Mouse (Mus musculus): Measurements from ENCODE around the gene Manba.
"Not testable (repeated sequence)": the region's sequence is repeated elsewhere in the genome, so short reads cannot be mapped to it uniquely, and the experiment has no call there.

Manba gene

DNA sequence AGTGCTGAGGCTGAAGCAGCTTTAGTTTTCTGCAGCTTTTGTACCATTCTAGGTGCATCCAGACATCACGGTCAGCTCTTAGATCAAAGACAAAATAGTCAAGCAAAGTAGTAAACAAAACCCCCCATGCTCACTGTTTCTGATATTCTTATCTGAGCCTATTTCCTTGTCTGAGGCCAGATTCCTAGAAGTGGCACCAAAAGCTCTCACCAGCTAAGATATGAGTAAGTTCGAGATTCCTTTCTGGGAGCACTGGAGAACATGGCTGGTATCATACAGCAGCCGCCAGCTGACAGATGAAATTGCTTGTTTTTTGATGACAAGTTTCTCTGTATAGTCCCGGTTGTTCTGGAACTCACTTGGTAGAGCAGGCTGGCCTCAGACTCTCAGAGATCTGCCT is 2.4 kb downstream of the Manba start:
- DNase-seq = no peak

DNA sequence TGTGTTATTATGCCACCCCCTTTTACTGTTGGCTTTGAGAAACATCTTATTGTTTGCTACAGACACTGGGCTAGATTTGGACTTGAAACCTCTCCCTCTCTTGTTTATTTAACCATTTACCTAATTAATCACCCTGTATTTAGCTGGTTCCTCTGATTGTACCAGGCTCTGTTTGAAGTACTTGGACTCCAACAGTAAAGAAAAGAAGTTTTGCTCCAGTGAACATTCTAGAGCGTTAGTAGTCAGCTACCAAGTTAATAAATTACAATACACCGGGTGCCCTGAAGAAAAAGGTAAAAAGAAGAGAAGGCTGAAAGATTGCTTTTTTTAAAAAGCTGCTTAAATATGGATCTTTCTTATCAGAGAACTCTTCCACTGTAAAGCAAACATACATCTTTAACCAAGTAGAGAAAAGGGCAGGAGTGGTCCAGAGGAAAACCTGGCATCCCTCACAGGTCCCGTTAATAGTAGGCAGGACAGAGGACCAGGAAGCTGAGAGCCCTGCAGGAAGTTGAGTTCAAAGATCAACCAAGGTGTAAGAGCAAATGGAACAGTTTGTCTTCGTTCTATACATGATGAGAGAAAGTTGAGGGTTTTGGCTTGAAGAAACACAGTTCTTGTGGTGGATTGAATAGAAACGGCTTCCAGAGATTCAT is 4.6 kb downstream of the Manba start:
- no peak for DNase-seq

DNA sequence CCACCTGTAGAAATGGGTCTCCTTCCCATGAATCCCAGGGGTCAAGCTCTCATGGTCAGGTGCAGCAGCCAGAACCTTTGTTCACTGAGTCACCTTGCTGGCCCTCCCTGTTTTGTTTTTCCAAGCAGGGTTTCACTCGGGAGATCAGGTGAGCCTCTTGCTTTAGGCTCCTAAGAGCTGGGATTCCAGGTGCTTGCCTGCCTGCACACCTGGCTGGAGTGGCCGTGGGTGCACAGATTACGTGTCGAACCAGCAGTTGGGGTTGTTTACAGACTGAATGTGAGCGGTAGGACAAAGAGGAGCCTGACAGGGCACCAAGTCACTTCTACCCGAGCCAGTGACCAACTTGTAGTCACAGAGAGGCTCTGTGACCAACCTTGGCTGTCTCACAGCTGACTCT is 5.7 kb downstream of the Manba start:
- DNase-seq = no peak

DNA sequence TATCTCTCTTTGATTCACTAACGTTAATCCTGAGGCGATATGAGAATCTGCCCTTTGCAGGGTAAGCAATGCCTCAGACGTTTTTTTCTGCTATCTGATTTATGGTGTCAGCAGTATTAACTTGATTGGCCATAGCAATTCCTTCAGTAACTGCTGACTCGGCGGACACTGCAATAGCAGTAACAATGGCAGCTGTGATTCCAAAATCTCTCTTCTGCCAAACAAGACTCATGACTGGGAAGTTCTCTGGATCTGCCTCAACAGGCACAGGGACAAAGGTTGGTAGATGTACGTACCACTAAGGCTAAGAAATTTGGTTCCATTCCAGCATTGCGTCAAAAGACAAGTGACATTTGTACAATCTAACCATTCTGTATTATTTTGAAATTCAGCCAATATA is 7.9 kb downstream of the Manba start:
- DNase-seq = not testable (repeated sequence)

DNA sequence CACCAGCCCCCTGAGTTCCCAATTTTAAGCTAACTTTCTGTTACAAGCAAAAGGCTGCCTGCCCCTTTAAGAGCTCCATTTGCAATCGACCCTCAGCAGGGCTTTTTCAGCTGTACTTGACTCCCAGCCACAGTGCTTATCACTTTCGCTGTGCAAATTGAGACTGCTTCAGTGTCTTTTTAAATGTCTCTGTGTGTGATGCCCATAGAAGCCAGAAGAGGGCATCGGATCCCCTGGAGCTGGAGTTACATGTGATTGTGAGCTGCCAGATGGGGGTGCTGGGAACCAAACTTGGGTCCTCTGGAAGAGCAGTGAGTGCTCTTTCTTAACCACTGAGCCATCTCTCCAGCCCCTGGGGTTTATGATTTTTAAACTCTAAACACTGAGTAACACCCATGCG is 12.5 kb downstream of the Manba start:
- not testable (repeated sequence) for DNase-seq

DNA sequence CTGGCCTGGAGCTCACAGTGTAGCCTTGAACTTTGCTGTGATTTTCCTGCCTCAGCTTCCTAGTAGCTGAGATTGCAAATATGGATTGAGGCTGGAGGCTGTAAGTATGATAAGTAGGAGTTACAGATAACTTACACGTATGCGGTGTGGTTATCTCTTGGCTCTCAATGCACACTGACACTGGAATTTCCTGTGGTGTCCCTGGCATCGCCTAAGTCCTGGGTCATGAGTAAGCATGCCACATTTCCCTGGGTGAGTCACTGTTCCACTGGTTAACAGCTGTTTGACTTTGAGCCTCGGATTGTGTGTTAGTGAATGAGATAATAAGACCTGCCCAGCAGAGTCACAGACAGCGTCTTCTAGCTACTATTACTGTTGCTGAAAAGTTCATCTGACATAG is 13.5 kb downstream of the Manba start:
- no peak for DNase-seq

DNA sequence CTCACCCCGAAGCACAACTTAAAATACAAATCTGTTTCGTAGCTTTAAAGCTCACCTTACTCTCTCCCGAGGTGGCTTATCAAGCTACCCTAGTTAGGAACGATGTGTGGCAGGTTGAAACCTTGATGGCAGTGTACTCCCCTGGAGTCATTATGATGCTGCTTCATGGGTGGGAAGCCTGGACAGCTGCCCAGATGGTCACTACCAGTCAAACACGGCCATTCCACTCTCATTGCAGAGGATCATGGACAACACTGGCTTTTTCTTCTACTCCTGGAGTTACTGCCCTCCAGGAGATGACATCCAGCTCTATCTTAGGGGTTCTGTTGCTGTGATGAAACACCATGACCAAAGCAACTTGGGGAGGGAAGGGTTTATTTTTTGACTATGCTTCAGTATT is 17.7 kb downstream of the Manba start:
- no peak for DNase-seq

DNA sequence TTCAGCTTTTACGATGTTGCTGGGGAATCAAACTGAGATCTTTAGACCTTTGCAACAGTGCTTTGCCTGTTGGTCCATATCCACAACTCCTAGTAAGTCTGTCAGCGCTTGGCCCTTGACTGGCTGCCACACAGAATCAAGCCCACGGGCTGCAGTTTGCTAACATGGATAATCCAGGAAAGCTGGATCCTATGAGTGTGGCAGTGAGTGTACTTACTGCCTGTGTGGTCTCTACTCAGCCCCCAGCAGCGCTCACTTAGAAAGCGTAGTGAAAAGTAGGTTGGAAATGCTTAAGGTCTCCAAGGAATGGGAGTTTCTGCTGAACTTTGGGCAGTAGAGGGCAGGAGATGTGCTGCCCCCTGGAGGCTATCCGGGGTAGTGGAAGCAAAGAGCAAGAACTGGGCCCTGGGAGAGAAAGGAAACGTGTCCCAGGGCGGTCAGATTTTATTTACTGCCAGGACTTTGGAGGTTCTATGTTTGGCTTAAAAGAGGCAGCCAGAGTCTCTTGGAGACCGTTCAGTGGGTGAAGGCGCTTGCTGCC is 20.0 kb downstream of the Manba start:
- DNase-seq = peak; percentile 72

DNA sequence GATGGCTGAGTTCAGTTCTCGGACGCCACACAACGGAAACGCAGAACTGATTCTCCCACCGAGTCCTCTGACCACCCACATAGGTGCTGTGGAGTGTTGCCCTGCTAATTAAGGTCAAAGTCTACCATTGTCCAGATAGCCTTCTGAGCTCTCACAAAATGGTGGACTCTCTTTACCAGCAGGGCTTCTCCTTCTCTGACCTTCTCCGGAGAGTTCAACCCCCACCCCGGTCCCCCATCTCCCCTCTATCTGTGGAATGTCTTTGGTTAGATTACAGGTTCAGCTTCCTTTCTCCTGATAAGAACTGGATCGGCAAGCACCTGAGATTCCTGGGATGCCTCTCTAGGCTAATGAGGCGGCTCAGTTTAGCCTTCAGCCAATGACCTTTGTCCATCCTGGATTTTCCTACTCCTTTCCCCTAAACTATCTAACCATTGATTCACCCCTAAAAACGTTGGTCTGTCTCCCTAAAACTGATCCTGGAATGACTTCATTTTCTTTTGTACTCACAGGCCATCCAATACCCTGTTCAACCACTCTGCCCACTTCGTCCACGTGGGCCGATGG is 20.6 kb downstream of the Manba start:
- no peak for DNase-seq

DNA sequence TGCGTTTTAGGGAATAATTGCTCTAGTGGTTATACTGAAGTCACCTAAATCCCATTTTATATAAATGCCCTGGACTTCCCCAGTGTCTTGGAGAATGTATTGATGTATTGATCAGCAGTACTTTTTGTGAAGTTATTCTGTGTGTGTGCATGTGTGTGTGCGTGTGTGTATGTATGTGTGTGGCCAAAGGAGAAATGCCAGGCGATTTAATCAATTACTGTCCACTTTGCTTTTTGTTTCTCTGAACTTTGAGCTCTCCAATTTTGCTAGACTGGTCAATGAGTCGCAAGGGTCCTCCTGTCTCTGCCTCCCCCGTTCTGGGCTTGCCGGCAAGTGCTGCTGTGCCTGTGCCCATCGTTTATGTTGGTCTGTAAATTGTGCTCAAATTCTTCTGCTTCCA is 22.1 kb downstream of the Manba start:
- no peak for DNase-seq

DNA sequence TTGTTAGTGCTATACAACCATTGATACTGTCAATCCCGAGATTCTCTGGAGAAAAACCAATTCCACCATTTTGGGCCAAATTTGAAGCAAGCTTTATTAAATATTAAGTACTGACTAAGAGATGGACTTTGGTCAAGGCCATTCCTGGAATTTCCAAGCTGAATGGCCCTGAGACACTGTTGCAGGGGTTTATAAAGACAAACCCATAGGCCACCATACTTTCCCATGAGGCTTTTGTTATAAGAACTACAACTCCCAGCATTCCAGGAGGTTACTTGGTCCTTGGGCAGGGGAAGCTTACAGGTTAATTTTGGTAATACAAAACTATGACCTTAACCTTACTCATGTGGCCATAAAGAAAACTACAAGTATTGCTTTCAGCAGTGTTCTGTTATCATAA is 22.8 kb downstream of the Manba start:
- no peak for DNase-seq

DNA sequence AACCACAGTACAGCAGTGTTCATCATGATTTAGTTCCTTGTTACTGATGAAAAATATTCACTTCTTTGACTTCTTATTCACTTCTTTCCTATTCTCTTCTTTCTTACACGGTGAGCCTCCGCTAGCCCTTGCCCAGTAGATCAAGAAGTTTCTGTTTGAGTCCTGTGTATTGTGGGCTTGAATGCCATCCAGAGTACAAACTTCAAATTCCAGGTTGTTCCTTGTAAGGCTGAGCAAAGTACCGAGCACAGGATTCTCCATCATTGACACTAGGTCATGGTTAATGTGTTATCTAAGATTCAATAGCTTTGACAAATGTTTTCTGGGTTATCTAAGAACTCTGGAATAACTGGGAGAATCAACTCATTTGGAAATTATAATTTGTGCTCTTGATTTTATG is 25.0 kb downstream of the Manba start:
- no peak for DNase-seq

DNA sequence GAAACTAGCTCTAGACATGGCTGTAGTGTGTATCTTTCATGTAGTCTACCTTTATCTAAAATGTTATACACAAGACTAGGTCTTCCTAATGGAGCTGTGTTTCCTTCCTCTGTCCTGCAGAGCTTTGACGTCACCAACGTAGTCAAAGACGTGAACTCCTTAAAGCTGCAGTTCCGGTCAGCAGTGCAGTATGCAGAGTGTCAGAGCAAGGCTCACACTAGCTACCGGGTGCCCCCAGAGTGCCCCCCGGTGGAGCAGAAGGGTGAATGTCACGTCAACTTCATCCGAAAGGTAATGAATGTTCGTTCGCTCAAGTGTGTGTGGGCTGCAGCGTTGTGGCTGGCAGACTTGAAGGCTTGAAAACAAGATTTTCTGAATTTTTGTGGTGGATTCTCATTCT is 26.3 kb downstream of the Manba start:
- DNase-seq = no peak

DNA sequence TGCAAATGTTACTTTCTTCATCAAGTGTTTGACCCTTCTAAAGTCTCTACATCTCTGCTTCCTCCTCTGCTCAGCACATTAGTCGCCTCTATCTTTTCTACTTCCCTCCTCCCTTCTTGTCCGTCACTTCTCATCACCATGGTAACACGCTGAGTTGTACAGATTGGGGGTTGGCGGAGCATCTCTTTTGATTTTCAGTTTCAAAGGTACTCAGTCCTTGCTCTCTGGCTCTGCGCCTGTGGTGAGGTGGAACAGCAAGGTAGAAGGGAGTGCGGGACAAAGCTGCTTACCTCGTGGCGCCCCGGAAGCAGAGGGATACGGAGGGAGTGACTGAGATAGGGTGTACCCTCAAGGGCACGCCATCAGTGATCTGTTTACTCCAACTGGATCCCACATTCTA is 27.9 kb downstream of the Manba start:
- DNase-seq = no peak

DNA sequence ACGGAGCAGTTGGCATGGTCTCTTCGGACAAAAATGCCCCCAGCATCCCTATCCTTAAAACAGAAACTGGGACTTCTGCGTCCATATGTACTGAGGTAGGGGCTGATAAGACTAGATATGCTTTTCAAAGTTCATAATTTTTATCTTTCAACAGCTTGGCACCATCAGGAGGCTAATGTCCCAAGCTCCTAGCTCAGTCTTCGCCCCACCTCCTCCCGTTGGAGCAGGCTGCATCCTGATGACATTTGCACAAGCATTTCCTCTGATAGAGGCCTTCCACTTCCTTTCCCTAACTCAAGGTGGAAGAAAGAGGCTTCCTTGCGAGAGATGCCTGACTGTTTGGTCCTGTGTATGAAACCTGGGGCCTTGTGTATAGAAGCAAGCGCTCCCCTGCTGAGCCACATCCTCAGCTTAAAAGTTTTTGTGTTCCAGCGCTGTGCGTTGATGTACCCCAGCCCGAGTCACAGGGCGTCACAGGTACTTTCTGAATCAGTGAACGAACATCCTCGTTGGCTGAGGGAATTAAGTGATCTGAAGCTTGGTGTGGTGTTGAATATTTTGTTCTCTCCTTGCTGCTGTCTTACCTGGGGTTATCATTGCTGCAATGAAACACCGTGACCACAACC is 28.5 kb downstream of the Manba start:
- DNase-seq = no peak

DNA sequence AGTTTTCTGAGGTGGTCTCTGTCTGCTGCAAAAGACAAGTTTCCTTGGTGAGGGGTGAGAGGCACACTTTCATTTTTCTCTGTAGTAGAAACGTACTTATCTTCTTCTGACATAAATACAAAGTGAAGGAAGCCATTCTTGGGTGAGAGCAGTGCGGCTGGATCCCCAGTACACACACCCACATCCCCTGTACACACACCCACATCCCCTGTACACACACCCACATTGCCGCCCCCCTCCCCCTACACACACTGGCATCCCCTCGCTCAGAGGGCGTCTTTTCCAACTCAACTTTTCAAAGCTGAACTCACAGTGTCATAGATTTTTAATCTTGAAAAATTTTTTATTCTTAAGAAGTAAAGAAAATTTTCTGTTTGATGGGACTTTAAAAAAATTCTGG is 29.8 kb downstream of the Manba start:
- DNase-seq = no peak

DNA sequence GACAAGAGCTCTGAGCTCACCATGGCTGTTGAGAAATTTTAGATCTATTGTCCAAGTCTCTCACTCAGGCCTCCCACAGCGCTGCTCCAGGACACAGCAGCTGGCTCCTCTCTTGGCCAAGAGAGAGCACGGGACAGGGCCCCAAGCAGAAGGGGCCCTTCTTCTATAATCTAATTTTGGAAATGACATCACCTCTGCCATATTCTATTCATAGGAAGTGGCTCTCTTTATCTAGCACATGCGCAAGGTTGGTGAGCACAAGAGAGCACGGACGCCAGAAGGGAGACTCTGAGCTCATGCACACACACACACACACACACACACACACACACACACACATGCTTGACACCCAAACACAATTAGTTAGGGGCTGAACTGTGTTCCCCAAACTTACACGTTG is 31.5 kb downstream of the Manba start:
- peak; percentile 18 for DNase-seq

DNA sequence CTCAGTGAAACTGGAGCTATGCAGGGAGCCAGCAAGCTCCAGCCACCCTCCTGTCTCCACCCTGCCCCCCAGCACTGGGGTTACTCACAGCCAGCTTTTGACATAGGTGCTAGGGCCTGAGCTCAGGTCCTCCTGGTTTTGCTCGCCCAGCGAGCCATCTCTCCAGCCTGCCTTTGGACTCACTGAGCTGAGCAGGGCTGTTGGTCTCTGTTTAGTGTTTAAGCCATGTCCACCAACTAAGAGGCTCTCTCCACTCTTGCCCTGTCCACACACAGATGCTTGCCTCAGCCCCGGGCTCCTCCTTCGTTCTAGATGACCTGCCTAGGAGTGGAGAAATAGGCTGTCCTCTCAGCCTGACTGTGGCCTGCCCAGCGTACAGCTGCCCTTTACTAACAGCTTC is 33.5 kb downstream of the Manba start:
- DNase-seq = no peak

DNA sequence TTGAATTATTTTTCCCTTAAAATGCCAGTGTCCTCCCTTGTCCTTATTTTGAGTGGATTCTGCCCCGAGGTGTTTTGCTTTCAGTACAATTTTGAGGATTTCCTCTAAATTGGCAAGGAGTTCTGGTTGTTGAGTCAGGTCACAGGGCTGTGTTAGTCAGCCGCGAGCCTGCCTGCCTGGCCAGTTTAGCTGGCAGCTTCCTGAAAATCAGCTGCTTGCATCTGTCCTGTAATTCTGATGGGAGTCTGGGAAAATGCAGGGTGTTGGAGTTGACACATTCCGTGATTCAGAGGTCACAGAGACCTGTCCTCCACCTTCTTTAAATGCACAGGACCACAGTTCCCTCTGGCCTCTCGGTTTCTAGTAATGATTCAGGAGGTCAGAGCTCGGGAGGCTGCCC is 34.2 kb downstream of the Manba start:
- no peak for DNase-seq

DNA sequence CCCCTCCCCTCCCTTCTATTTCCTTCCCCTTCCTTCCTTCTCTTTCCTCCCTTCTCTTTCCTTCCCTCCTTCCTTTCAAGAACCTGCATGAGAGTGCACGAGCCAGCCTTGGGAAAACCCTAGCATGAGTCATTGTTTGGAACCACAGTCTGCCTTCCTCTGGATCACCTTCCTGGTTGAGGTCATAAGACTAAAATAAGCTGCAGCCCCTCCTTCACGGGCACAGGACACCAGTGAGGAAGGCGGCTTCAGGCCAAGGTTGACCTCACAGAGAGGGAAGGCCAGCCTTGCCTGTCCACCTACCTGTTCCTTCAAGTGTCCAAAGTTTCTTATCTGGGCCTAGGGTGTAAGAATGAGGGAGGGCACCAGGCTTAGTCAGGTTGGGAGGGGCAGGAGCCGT is 36.6 kb downstream of the Manba start:
- DNase-seq = peak; percentile 12

DNA sequence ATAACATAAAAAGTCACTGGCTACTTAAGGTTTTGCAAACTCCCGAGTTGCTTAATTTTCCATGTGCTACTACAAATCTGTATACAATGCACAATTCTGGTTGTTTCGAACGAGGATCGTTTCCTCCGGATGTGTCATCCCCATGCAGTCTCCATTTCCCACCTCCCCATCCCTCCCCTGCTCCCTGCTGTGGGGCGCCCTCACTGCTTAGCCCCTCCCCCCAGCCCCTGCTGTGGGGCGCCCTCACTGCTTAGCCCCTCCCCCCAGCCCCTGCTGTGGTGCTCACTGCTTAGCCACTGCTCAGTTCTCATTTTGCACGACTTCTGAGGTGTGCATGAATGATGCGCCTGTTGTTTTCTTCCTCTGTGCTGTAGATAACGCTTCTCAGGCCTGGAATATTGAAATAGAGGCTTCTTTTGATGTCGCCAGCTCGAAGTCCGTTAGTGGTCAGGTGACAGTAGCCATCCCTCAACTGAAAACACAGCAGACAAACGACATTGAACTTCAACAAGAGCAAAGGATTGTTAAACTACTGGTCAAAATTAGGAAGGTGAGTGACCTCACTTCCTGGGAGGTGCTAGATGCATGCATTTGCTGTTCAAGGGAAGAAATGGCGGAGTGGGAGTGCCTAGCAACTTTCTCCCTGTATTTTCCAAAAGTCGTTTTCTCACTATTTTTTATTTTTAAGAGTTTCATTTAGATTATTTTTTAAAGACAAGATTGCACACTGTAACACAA is 37.4 kb downstream of the Manba start:
- DNase-seq = peak; percentile 29

DNA sequence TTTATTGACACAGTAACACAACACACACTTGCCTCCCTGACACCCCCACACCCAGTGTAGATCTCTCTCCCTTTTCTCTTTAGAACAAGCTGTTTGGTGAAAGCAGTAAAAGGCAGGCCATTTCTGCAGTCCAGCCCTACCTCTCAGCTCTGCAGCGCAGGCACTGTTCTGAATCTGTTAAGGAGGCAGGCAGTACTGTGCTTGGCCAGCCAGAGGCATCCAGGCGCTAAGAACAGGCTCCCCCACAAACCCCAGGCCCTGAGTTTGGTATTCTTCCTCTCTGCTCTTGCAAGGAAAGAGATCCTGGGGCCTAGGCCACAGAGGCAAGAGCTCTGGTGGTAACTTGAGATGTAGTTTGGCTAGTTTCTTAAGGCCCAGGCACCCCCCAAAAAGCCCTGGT is 39.5 kb downstream of the Manba start:
- not testable (repeated sequence) for DNase-seq

DNA sequence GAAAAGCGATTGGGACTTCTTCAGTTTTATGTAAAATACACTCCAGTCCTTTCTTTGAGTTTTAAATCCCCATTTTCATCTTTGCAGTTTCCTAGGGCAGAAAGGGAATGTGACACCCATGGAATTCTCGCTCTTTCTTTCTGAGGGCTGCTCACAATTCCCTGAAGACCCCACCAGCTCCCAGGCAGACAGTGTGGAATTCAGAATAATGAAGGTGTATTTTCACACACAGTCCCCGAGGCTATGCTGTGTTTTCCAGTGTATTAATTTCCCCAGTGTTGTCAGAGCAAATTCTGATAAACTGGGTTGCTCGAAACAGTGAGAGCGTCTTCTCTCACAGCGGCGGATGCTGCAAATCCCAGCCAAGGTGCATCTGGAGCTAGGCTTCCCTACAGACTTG is 44.3 kb downstream of the Manba start:
- no peak for DNase-seq

DNA sequence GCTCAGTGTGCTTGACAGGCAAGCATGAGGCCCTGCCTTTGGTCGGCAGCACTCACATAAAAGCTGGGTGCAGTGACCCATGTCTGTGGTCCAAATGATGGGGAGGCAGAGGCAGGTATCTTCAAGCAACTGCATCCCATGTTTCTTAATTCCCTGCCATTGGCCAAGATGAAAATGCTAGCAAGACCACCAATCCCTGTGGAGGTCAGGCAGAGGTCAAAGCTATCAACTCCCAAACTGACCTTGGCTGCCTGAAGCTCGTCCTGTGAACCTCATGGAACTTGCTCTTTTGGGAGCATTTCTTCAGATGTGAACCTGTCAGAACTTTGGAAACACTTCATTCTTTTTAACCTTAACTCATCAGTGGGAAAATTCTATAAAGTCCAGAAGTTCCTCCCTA is 46.4 kb downstream of the Manba start:
- no peak for DNase-seq
